Mouse (Mus musculus): ENCODE results near the gene Fkrp. TPM values are rescaled to one million over a fixed set of nuclear protein-coding genes. Genes with fewer than 3 reads are reported as not detected.

Fkrp gene
- total and polyA plus RNA-seq, 3 experiments, result 16.5 to 23.4 (median 20.3) TPM

DNA sequence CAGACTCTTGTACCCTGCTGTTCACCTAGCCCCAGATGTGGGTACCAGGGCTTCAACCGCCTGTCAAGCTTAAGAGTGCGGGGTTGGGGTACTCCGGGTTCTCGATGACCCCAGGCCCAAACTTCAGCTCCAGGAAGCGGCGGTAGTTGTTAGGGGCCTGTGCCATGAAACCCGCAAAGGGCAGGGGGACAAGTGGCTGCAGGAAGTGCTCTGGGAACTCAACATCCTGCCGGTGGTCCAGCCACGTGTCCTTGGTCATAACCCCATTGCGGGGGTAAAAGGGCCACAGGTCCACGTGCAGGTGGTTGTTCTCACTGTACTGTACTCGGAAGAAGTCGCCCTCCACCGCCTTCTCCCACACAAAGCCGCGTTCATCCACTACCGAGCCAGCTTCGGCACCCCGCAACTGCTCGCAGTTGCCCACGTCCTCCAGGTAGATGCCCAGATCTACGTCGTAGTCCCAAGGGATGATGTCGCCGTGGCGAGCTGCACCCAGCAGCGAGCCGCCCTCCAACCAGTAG lies 6.1 kb downstream of the Fkrp start:
- H3K4me1 ChIP-seq (ENCODE audit: control insufficient read depth in 1 of 2, insufficient read depth in 2 of 2), result peaks cover 3 to 7% of the 10 kb centered on the region in 2 experiments
- H3K4me3 ChIP-seq (replicated peaks in 1 of 3; ENCODE audit: low read depth in 2 of 3, low read length in 2 of 3, poor library complexity in 1 of 3), result no peak overlapping the region
- dilution Hi-C loops (cut with MboI; ENCODE audit: extremely low pct_ligation_motif_present, extremely low pct_unique_long_range_greater_than_20kb, low sequenced_read_pairs), result no loop called here
- H3K27ac ChIP-seq (ENCODE audit: insufficient read depth, low read depth), result no peak overlapping the region
- H3K27me3 ChIP-seq (replicated peaks), result no peaks in the 10 kb centered on the region
- in situ Hi-C loops (cut with MboI; ENCODE audit: low pct_ligation_motif_present, low pct_unique_long_range_greater_than_20kb, low sequenced_read_pairs), result no loop called here
- no peak overlapping the region for H3K4me2 ChIP-seq (ENCODE audit: insufficient read depth, low read depth, poor library complexity, severe bottlenecking)
- no peak overlapping the region for H3K9ac ChIP-seq (ENCODE audit: insufficient read depth, low read depth)
- H3K9me3 ChIP-seq (replicated peaks; ENCODE audit: low read length), result peaks cover 12% of the 10 kb centered on the region
- TF ChIP-seq ETS1 (conservative IDR thresholded peaks at IDR 0.05; ENCODE audit: low read depth, low read length), result no peak
- no peak for TF ChIP-seq TCF12 (IDR thresholded peaks at IDR 0.05; ENCODE audit: low read depth, low read length)
- TF ChIP-seq ZNF384 (IDR thresholded peaks at IDR 0.05; ENCODE audit: low read depth, low read length), result no peak
- TF ChIP-seq TBP (conservative IDR thresholded peaks at IDR 0.05; ENCODE audit: low read depth, low read length), result no peak
- TF ChIP-seq MAFK (IDR thresholded peaks at IDR 0.05; ENCODE audit: insufficient replicate concordance, low read length), result no peak
- TF ChIP-seq NRF1 (IDR thresholded peaks at IDR 0.05; ENCODE audit: low read depth, low read length), result no peak
- TF ChIP-seq BHLHE40 (IDR thresholded peaks at IDR 0.05; ENCODE audit: low read depth, low read length), result no peak
- no peak for TF ChIP-seq USF2 (conservative IDR thresholded peaks at IDR 0.05; ENCODE audit: low read depth, low read length)
- TF ChIP-seq MAX (IDR thresholded peaks at IDR 0.05; ENCODE audit: low read length), result no peak
- no peak for TF ChIP-seq CHD1 (IDR thresholded peaks at IDR 0.05; ENCODE audit: low read depth, low read length)
- no peak for TF ChIP-seq ZKSCAN1 (IDR thresholded peaks at IDR 0.05; ENCODE audit: borderline replicate concordance, low read depth, low read length)
- no peak for DNase-seq (ENCODE audit: extremely low read depth)
- H3K79me2 ChIP-seq (replicated peaks; ENCODE audit: control insufficient read depth, extremely low read depth, insufficient read depth, poor library complexity, severe bottlenecking), result no peaks in the 10 kb centered on the region
- peaks cover 39 to 80% of the 10 kb centered on the region in 2 experiments for H3K36me3 ChIP-seq (replicated peaks in 1 of 2; ENCODE audit: control insufficient read depth in 1 of 2, insufficient read depth in 1 of 2, low read length in 1 of 2)

DNA sequence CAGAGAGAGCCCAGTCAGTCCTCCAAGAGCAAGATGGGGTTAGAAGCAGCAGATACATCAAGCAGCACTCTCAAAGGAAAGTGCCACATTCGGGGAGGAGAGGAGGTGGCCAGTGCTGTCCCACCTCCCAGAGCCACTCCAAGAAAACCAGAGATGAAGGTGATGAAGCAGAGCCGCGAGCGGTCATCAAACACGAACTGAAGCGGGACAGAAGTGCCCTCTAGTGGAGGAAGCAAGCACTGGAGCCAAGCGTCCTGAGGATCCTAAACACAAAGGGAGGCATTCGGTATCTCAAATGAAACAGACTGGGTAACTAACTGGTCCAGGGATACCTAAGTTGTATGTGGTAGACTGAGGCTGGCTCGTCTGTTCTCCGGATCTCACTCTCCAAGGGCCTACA lies 6.8 kb downstream of the Fkrp start:
- no peak overlapping the region for H3K9ac ChIP-seq (ENCODE audit: insufficient read depth, low read depth)
- no peak for TF ChIP-seq IRF4 (IDR thresholded peaks at IDR 0.05; ENCODE audit: low read depth, low read length)
- no peak for TF ChIP-seq CHD2 (IDR thresholded peaks at IDR 0.05; ENCODE audit: low read length)
- peak; percentile 33; the same call in 1 of the 2 replicates for TF ChIP-seq SMC3 (IDR thresholded peaks at IDR 0.05; ENCODE audit: low read depth, low read length)
- no peak for TF ChIP-seq PAX5 (IDR thresholded peaks at IDR 0.05; ENCODE audit: low read length)
- TF ChIP-seq RAD21 (IDR thresholded peaks at IDR 0.05; ENCODE audit: low read depth, low read length), result peak; percentile 31
- peak; percentile 62 to 63; a peak in 3 of 4 replicates for TF ChIP-seq CTCF (conservative IDR thresholded peaks at IDR 0.05 in 1 of 2, IDR thresholded peaks at IDR 0.05 in 1 of 2; ENCODE audit: low read depth in 2 of 2, low read length in 2 of 2)
- H3K79me2 ChIP-seq (replicated peaks; ENCODE audit: control insufficient read depth, extremely low read depth, insufficient read depth, poor library complexity, severe bottlenecking), result no peaks in the 10 kb centered on the region
- peaks cover 0 to under 1% of the 10 kb centered on the region in 2 experiments; a peak in 2 of 4 replicates for H3K4me1 ChIP-seq (ENCODE audit: control insufficient read depth in 1 of 2, insufficient read depth in 2 of 2)
- dilution Hi-C loops (cut with MboI; ENCODE audit: extremely low pct_ligation_motif_present, extremely low pct_unique_long_range_greater_than_20kb, low sequenced_read_pairs) (no loop called here), in situ Hi-C loops (cut with MboI; ENCODE audit: low pct_ligation_motif_present, low pct_unique_long_range_greater_than_20kb, low sequenced_read_pairs) (no loop called here)
- no peak overlapping the region for H3K4me3 ChIP-seq (replicated peaks in 1 of 3; ENCODE audit: low read depth in 2 of 3, low read length in 2 of 3, poor library complexity in 1 of 3)
- H3K36me3 ChIP-seq (replicated peaks in 1 of 2; ENCODE audit: control insufficient read depth in 1 of 2, insufficient read depth in 1 of 2, low read length in 1 of 2), result peaks cover 39 to 75% of the 10 kb centered on the region in 2 experiments
- DNase-seq (ENCODE audit: extremely low read depth), result peak; percentile 52
- no peaks in the 10 kb centered on the region for H3K27me3 ChIP-seq (replicated peaks)
- H3K9me3 ChIP-seq (replicated peaks; ENCODE audit: low read length), result peaks cover 12% of the 10 kb centered on the region
- no peak overlapping the region for H3K4me2 ChIP-seq (ENCODE audit: insufficient read depth, low read depth, poor library complexity, severe bottlenecking)
- H3K27ac ChIP-seq (ENCODE audit: insufficient read depth, low read depth), result no peak overlapping the region
